Mouse (Mus musculus) ES-Bruce4 (cell line): Measurements from ENCODE around the gene Gpha2.

ENCODE experiments used
- CTCF ChIP-seq: IDR thresholded peaks from one replicate; pipeline ENCODE4 v1.8.1; 2011; ENCODE audit warnings: low read depth, low read length
- EP300 ChIP-seq: IDR thresholded peaks from 2 replicates; pipeline ENCODE4 v1.6.1; 2011; ENCODE audit warnings: low read depth, low read length; ENCODE audit not compliant: insufficient read depth
- POLR2A ChIP-seq: IDR thresholded peaks from one replicate; pipeline ENCODE4 v1.8.1; 2011; ENCODE audit warnings: low read length; ENCODE audit not compliant: insufficient read depth

GRCm38 (mm10) chr19:6269798-6270475, 43.8 kb downstream of the Gpha2 start:
- no peak for TF ChIP-seq POLR2A
- TF ChIP-seq CTCF = no peak
- 0 out of 2 replicates have a peak, but pooled peaks have one; percentile 55 for TF ChIP-seq EP300
